Mouse (Mus musculus): ENCODE results near the gene Wipf1. TPM values are rescaled to one million over a fixed set of nuclear protein-coding genes. Genes with fewer than 3 reads are reported as not detected.
A peak's percentile ranks its signal among the peaks of the same experiment; 100 is the strongest.

Gene Wipf1
- total RNA-seq, 2 experiments from 2014 or later, result 21.5 to 27.6 TPM

DNA sequence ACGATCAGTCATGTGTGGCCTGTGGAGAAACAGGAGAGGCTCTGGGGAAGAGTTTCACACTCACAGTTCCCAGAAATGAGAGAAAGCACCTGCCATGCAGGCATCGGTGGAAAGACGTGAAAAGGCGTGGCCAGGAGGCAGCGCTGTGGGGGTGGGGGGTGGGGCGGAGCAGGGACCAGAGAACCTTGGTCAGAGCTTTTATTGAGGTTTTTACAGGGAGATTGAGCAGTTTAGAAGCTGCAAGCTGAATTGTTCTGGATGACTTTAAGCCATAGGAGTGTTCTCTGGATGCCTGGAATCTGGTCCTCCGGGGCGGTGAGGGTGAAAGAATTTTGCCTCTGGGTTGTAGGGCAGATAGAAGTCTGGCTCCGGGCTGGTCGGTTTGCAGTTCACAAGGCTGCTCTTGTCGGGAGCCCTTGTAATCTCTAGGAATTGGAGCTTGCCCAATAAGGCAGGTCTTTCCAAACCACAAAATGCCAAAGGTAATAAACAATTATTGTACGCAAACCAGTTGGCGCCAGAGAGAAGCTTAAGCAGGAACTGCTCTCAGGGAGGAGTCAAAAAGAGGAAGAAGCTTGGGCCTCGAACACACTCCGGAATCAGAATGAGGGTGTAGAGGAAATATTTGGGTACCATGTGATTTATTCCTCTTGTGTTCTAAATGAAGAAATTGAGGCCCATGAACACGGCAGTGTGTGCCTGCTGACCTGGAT is 11.1 kb upstream of the Wipf1 start:
- DNase-seq, result no peak

- DNase-seq, result no peak
Observed at GRCm38 (mm10) chr2:73539697-73540096, 10.2 kb upstream of the Wipf1 start.

DNA sequence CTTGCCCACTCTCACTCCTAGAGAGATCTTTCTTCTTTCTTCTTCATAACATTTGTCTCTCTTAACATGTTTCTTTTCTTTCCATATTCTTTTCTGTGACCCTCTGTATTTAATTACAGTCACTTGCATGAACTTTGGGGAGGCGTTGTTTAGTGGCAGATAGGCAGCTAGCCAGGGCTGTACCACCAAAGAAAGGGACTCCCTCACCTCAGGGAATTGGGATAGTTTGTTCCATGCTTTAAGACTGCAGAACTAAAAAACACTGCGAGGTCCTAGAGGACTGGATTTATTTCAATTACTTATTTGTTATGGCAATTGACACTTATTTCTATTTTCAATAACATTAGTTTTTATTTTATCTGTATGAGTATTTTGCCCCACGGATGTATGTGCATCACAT is 9.6 kb upstream of the Wipf1 start:
- DNase-seq, result no peak

DNA sequence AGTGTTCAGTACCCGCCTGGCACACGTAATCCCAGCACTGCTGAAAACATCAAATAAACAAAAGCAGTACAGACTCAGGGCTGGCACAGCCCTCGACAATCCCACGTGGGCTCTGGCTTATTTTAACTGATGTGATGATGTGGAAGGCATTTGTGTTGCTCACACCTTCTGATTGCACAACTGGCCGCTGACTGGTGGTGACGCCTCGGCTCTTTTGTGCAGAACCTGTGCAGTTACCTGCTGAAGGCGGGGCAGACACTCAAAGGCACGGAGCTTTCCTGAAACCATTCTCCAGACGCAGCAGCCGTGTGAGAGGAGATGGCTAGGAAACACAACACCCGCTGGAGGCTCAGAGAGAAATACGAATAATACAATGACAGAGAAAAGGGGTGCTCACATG is 9.1 kb upstream of the Wipf1 start:
- no peak for DNase-seq

DNA sequence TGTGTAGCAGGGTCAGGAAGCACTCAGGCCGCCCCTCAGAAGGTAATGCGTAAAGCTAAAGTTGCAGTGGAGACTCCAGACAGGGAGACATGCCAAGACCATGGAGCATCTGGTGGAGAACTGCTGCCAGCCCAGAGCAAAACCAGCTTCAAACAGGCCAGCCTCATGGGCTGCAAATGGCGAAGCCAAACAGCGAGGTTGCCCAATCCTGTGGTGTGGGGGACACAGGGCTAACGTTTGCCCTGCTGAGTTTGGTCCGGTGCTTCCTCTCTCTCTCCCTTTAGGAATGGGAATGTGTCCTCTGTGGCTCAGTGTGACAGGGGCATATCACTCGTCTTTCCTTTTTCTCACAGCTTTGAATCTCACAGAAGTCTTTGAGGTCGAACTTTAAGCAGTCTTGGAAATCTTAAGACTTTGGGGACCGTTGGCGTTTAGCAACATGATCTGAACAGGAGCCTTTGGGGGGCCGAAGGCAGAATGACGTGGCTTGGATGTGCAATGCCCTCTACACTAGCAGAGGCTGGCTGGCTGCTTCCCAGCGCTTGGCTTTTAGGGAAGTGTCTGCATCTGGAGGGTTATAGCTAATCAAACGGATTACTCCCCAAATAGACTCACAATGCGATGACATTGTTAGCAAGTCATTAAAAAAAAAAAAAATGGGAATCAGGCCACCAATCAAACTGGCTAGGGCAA is 6.7 kb upstream of the Wipf1 start:
- no peak for DNase-seq

DNA sequence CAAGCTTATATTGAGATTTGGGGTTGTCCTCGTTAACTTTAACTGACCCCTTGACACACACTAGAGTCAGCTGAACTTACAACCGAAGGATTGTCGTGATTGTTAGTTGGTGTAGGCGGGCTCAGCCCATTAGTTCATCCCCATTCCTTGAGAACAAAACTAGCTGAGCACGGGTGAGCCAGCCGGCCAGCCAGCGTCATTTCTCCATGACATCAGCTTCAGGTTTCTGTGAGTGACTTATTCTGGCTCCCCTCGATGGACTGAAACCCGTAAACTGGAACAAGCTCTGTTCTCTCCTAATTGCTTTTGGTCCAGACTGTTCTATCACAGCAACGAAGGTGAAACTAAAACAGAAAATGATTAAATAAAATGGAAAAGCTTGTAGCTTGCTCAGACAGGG is 5.2 kb upstream of the Wipf1 start:
- no peak for DNase-seq

GRCm38 (mm10) chr2:73530487-73530886 is 953 bp upstream of the Wipf1 start:
- DNase-seq, result no peak

- peak; percentile 53 for DNase-seq
Observed at GRCm38 (mm10) chr2:73528516-73529355, 798 bp downstream of the Wipf1 start.

- DNase-seq, result no peak
Observed at GRCm38 (mm10) chr2:73527956-73528355, 1.6 kb downstream of the Wipf1 start.

GRCm38 (mm10) chr2:73526691-73527090 is 2.8 kb downstream of the Wipf1 start:
- DNase-seq, result no peak

DNA sequence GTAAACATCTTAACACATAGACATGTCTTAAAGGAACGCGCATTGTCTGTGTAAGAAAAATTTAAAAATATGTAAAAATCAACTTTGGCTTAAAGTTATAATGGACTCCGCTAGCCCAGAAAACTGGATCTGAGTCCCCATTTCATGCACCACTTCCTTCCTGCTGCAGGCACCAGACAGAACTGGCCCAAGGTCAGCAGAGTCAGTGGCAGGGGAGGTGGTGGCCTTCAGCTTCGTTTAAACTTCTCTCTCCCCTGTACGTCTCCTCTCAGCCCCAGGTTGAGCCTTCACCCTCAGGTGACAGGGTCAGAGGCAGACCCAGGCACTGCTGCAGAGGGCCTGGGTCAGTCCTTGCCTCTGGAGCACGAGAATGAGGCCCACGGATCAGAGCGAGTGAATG is 6.6 kb downstream of the Wipf1 start:
- no peak for DNase-seq

DNA sequence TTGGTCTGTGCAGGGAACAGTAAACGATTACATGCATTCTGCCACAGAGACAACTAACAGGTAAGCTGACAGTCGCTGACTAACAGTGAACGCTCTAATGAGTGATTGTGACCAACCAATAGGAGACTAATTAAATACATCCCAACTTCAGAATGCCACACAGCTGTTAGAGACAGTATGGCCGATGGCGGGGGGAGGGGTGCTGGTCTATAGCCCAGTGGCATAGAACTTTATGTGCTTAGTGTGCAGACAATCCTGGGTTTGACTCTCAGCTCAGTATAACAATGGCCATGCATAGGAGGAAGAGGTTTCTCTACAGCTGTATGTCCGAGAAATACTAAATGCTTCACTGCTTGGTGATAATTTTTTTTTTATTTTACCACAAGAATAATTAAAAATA is 7.2 kb downstream of the Wipf1 start:
- DNase-seq, result no peak

- DNase-seq, result no peak
Observed at GRCm38 (mm10) chr2:73521737-73522136, 7.8 kb downstream of the Wipf1 start.

DNA sequence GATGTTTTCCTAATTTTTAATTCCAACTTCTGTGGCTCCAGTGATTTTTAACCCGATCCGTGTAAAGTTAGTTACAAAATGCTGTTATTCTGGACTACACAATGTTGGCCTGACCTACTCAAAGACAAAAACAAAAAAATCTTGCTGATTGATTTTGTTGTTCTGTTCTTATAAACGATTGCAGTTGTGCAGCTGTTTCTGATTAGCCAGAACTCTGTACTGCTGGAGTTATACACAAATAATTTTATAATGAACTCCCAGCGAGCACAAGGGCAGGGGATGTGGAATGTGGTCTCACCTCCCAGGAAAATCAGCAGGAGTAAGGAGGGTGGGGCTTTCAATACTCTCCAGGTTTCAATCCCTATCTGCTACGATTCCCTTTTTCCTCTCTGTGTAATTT is 10.6 kb downstream of the Wipf1 start:
- no peak for DNase-seq

- DNase-seq, result no peak
Observed at GRCm38 (mm10) chr2:73518311-73518710, 11.2 kb downstream of the Wipf1 start.

- DNase-seq, result no peak
Observed at GRCm38 (mm10) chr2:73514178-73514577, 15.4 kb downstream of the Wipf1 start.

GRCm38 (mm10) chr2:73513204-73513749 is 16.3 kb downstream of the Wipf1 start:
- no peak for DNase-seq

DNA sequence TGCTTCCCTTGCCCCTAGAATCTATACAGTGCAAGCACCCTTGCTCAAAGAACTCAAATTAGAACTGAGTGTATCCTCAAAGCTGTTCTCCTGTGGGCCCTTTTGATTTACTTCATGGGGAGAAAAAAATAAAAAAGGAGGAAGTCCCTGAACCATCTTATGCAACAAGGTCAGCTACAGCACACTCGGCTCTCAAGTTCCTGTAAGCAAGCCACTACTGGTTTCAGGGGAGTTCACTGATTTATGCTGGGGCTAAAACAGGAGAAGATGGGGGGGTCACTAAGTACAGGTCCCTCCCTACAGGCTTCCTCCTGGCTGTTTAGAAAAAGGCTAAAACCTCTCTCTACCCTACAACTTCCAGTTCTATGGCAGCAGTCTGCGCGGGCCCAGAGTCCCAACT is 17.5 kb downstream of the Wipf1 start:
- DNase-seq, result no peak

GRCm38 (mm10) chr2:73510731-73511360 is 18.7 kb downstream of the Wipf1 start:
- DNase-seq, result no peak

DNA sequence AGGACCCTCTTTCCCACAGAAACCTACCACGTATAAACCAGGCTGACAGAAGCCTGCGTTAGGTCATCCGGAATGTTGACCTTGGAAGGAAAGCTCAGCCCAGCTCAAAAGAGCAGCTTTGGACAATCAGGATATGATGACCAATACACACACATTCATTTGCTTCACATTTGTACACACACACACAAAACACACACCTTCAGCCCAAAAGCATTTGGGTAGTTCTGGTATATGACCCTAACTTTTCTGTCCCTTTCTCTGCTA is 19.6 kb downstream of the Wipf1 start:
- no peak for DNase-seq

DNA sequence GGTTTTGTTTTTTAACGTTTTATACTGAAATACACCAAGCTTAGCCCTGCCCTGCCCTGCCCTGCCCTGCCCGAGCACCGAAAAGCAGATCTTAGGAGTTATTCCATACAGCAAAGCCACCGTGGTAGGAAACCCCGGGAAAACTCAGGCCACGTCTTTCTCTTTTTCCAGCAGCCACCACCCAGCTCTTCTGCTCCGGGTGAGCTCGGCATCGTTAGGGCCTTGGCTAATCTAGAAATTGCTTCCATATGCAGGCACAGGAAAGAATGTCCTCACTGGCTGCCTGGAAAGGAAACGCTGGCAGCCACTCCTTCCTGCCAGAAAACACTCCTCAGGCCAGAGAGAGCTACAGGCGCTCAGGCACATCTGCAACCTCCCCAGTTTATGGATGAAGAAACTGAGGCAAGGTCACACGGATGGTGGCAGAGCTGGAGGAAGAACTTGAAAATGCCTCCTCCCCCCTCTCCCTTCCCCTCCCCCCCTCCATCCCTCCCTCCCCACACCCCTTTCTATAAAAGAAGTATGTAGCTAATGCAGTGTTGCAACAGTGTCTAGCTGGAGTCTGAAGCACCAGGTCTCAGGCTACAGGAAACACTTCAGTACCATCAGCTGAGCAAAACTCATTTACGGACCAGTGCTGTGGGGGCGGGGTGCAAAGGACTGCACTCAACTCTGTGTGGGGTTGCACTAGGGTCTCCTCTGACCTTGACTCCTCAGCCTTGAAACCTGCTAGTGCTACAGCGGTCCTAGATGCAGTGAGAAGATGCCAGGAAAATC is 20.1 kb downstream of the Wipf1 start:
- peak; percentile 36 for DNase-seq

DNA sequence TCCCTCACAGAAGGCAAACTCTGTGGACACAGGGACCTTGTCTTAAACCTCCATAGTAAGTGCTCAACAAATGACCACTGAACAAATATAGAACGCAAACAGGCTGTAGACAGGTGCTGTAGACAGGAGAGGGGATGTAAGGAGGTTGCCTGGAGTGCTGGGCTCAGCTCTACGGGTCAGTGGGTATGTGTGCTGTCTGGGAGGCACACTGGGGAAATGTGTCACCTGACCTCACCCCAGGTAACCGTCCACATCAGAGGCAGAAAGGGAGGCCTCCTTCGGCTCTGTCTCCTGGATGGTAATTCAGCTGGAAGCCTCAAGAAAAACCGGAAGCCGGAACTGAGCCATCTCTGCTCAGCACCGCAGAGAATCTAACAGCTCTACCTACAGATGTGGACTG is 21.6 kb downstream of the Wipf1 start:
- DNase-seq, result no peak

Data from gastrocnemius, postnatal 10 days (tissue).